Mouse (Mus musculus) embryonic facial prominence, embryonic 13.5 days (tissue): Measurements from ENCODE around the gene Zfp872. TPM values are rescaled to one million over a fixed set of nuclear protein-coding genes. Genes with fewer than 3 reads are reported as not detected.

ENCODE experiments used
- ATAC-seq: fragments of 200-750 bp; cut with Nextera tagmentation; 2 replicates; pipeline ENCODE4 v1.8.0; 2017; ENCODE audit warnings: low read depth; ENCODE audit not compliant: insufficient number of reproducible peaks, insufficient read depth, low FRiP score, low TSS enrichment
- H3K27ac ChIP-seq: fragments of 300-500 bp; sonication (generic); 2 replicates; pipeline ENCODE4 v1.5.1; 2015; ENCODE audit warnings: moderate library complexity, mild to moderate bottlenecking, inconsistent platforms
- H3K27me3 ChIP-seq: fragments of 300-500 bp; sonication (generic); 2 replicates; pipeline ENCODE4 v1.6.1; 2015; ENCODE audit warnings: mild to moderate bottlenecking, inconsistent platforms
- H3K36me3 ChIP-seq: fragments of 300-500 bp; sonication (generic); 2 replicates; pipeline ENCODE4 v1.6.1; 2015; ENCODE audit warnings: mild to moderate bottlenecking, inconsistent platforms
- H3K4me1 ChIP-seq: fragments of 300-500 bp; sonication (generic); 2 replicates; pipeline ENCODE4 v1.6.1; 2015; ENCODE audit warnings: inconsistent platforms
- H3K4me2 ChIP-seq: fragments of 300-500 bp; sonication (generic); 2 replicates; pipeline ENCODE4 v1.6.1; 2015; ENCODE audit warnings: moderate library complexity, mild to moderate bottlenecking, inconsistent platforms
- H3K4me3 ChIP-seq: fragments of 300-500 bp; sonication (generic); 2 replicates; pipeline ENCODE4 v1.5.1; 2015; ENCODE audit warnings: mild to moderate bottlenecking, inconsistent platforms
- H3K9ac ChIP-seq: fragments of 300-500 bp; sonication (generic); 2 replicates; pipeline ENCODE4 v1.6.1; 2015; ENCODE audit warnings: mild to moderate bottlenecking, inconsistent platforms
- H3K9me3 ChIP-seq: fragments of 300-500 bp; sonication (generic); 2 replicates; pipeline ENCODE4 v1.6.1; 2016; ENCODE audit warnings: inconsistent platforms
- WGBS: fragments of 180-500 bp; shearing (Covaris S2); methylation state at CpG from one replicate; pipeline ENCODE4 v1.1.7; 2015; ENCODE audit warnings: mixed read lengths; 5-methylcytosine and 5-hydroxymethylcytosine counted together
- polyA plus RNA-seq: library from polyadenylated mRNA; unstranded; fragments of >200 nt; fragmentation: Nextera tagmentation; extraction: Ambion mirVana; gene quantifications from 2 replicates; pipeline ENCODE4 v1.2.1, GENCODE M21; 2015

Zfp872 gene
- polyA plus RNA-seq, 1 experiment from 2014 or later: 0.15 TPM

DNA sequence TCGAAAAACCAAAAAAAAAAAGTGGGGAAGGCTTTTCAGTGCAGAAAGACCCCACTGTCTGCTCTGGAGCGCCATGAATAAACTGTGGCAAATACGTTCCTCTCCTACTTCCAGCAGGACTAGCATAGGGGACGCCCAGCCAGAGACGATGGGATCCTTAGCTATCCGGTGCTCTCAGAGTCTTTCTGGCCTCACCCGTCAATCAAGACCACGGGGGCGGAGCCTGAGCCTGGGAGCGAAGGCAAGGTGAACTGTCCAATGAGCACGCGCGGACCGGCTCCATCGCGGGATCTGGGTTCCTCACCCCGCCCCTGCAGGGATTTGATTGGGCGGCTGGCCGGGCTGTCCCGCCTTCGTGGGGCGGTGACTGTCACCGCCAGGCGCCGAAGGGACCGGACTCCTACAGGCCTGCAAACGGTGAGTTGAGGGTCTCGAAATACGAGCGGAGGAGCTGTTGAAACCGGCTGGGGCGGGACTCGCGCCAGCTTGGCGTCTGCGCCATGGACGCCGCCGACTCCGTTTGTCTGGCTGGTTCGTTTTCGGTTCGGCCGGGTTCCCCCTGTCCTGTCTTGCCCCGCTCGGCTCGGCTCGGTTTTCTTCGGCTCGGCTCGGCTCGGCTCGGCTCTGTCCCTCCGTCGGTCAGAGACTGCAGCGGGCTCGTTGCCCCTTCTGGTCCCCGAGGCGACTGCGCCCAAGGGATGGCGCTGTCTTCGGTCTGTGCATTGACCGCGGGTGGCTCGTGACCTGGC, 31.2 kb upstream of the Zfp872 start, which contains the start of gene Pigyl:
TSS of gene Pigyl (plus strand) at position 350 of the 749 bp plus-strand sequence.
- ATAC-seq: peak; percentile 96
- Histone ChIP-seq H3K9me3 (no peaks in the 10 kb centered on the region), H3K9ac (peak within 1 kb of the TSS; percentile 93), H3K4me3 (peak within 1 kb of the TSS; percentile 68), H3K4me2 (peak within 1 kb of the TSS; percentile 68), H3K36me3 (peaks cover 14% of the 10 kb centered on the region), H3K27me3 (peaks cover 3% of the 10 kb centered on the region; the same call in 1 of the 2 replicates), H3K27ac (peak within 1 kb of the TSS; percentile 94), H3K4me1 (peaks cover 17% of the 10 kb centered on the region)
- WGBS: 1% methylated on average over 65 of the region's 65 CpGs

DNA sequence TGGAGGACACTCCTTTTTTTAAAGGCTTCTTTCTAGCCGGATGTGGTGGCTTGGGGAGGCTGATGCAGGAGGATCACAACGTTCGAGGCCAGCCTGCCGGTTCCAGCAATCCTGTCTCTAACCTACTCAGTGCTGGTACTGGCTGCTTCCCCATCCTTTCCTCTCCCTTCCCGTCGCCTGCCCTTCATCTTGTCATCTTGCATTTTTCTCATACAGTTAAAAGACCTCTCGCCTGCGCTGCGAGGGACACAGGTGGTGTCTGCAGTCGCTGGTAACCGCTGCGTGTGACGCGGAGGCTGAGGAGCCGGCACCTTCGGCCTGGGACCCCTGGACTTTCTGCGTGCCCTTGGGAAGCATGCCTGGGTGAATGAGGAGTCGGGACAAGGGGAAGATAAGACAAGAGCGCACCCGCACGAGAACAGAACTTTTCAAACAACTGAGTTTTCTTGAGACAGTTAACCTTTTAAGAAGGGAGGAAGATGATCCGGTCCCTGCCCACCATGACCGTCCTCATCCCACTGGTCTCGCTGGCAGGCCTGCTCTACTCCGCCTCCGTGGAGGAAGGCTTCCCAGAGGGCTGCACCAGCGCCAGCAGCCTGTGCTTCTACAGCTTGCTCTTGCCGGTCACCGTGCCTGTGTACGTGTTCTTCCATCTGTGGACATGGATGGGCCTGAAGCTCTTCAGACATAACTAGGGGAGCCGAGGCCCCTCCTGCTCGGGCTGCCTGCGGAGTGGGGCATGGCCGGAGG, 30.2 kb upstream of the Zfp872 start:
- H3K36me3 ChIP-seq: peaks cover 14% of the 10 kb centered on the region
- H3K4me3 ChIP-seq: peak overlapping the region; percentile 68
- H3K4me2 ChIP-seq: peak overlapping the region; percentile 68
- H3K27ac ChIP-seq: no peak overlapping the region
- ATAC-seq: no peak
- peaks cover 17% of the 10 kb centered on the region for H3K4me1 ChIP-seq
- H3K9ac ChIP-seq: peak overlapping the region; percentile 93
- 67% methylated on average over 34 of the region's 34 CpGs for WGBS
- H3K27me3 ChIP-seq: peaks cover 3% of the 10 kb centered on the region; the same call in 1 of the 2 replicates
- no peaks in the 10 kb centered on the region for H3K9me3 ChIP-seq

DNA sequence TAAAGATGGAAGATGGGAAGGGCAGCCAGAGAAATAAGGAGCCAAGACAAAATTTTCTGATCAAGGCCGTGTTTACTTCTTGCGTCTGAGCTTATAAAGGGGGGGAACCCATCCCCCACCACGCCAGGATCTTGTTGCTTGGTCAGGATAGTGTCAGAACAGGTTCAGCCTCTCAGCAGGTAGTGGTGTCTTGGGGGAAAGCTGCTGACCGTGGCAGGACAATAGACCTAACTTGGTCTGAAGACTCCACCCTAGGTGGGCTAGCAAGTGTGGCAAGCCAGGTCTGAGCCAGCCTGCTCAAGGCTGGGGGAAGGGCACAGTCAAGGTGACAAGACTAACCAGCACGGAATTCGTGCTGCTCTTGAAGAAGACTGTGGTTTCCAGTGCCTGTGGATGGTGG, 26.6 kb upstream of the Zfp872 start:
- WGBS: 38% methylated on average over 6 of the region's 6 CpGs
- ATAC-seq: no peak

DNA sequence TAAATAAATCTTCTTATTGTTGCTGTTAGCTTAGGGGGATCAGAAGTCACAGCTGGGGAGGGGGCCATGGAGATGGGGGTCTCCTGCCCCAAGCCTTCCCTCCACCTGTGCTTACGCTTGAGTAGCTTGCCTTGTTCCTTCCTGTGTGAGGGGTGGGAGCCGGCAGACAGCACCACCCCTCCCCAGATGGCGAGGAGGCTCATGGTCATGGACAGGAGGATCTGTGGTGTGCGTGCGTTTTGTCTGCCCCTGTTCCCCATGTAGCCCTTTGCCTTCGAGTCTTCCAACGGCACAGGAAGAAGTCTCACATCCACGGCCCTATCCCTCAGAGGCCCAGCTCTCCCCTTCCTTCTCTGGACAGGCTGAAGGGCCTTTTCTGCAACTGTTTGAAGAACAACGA, 25.6 kb upstream of the Zfp872 start:
- 74% methylated on average over 9 of the region's 9 CpGs for WGBS
- Histone ChIP-seq H3K4me1 (peaks cover 8% of the 10 kb centered on the region), H3K9ac (no peak overlapping the region)

More for the DNA sequence above, 26.6 kb upstream of the Zfp872 start:
- no peak overlapping the region for H3K4me3 ChIP-seq
- H3K4me1 ChIP-seq: peaks cover 10% of the 10 kb centered on the region
- H3K9me3 ChIP-seq: no peaks in the 10 kb centered on the region
- no peak overlapping the region for H3K9ac ChIP-seq
- H3K27ac ChIP-seq: no peak overlapping the region
- H3K27me3 ChIP-seq: peaks cover 3% of the 10 kb centered on the region; the same call in 1 of the 2 replicates
- peaks cover 14% of the 10 kb centered on the region for H3K36me3 ChIP-seq
- no peak overlapping the region for H3K4me2 ChIP-seq

DNA sequence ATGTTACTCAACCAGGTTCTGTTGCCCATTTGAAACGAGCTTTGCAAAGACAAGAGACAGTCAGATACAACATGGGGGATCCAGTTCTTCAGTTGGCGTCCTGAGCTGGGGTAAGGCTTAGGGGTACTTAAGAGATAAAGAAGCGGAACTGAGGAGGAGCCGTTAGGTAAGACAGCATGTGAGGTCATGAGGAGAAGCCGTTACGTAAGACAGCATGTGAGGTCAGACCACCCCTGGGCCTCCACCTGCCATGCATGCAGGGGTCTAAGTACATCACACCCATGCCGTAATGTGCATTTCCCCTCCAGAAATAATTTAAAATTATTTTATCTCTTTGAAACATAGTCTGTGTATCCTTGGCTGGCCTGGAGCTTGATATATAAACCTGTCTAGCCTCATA, 25.0 kb upstream of the Zfp872 start:
- no peak overlapping the region for H3K4me3 ChIP-seq
- no peak overlapping the region for H3K4me2 ChIP-seq
- peaks cover 10% of the 10 kb centered on the region for H3K36me3 ChIP-seq
- ATAC-seq: no peak
- H3K27ac ChIP-seq: no peak overlapping the region
- peaks cover 2% of the 10 kb centered on the region; the same call in 1 of the 2 replicates for H3K27me3 ChIP-seq
- peaks cover 2% of the 10 kb centered on the region for H3K4me1 ChIP-seq
- no peak overlapping the region for H3K9ac ChIP-seq
- WGBS: 82% methylated on average over 7 of the region's 7 CpGs
- peaks cover 5% of the 10 kb centered on the region for H3K9me3 ChIP-seq

More for the DNA sequence above, 25.6 kb upstream of the Zfp872 start:
- H3K4me3 ChIP-seq: no peak overlapping the region
- peaks cover 14% of the 10 kb centered on the region for H3K36me3 ChIP-seq
- no peak overlapping the region for H3K4me2 ChIP-seq
- peaks cover 5% of the 10 kb centered on the region for H3K9me3 ChIP-seq
- no peak overlapping the region for H3K27ac ChIP-seq
- ATAC-seq: no peak
- peaks cover 3% of the 10 kb centered on the region; the same call in 1 of the 2 replicates for H3K27me3 ChIP-seq

DNA sequence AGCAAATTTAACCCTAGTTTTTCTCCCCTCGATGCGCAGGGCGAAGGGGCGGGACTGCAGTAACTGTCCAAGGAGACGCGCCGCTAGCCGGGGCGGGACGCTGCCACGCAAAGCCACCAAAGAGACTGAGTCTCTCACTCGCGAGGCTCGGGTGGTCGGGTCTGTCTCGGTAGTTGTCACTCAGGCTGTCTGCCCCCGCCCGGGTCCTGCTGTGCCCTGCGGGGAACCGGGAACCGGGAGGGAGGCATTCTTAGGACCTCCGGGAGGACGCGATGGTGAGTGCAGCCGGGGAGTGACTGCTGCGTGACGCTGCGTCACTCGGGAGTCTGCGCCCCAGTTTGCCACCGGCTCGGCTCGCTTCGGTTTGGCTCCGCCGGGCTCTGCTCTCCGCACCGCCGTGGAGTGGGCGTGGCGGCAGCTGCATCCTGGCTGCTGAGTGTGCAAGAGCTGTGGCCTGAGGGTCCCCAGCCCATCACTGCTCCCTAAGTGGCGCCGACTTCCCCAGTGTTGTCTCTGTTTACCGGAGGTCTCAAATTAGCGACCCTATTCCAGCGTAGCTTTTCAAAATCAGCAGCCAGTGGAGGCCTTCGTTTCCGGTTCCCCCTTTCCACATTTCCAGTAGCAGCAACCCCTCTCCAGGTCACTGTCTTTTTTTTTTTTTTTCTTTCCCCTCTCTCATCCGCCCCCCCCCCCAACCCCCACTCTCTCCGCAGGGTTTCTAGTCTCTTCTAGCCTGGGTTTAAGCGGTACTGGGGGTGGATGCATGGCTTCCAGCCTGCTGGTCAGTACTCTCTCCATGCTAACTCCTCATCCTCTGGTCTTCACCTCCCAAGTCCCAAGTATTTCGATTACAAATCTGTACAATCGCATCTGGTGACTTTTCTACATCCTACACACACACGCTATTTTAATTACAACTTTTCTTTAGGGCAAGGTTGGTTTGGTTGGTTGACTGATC, 22.9 kb upstream of the Zfp872 start:
- 1% methylated on average over 53 of the region's 54 CpGs for WGBS
- Histone ChIP-seq H3K27me3 (no peaks in the 10 kb centered on the region), H3K4me2 (peak overlapping the region; percentile 85), H3K4me1 (no peaks in the 10 kb centered on the region; the same call in 1 of the 2 replicates), H3K36me3 (no peaks in the 10 kb centered on the region), H3K27ac (peak overlapping the region; percentile 64), H3K9me3 (peaks cover 5% of the 10 kb centered on the region), H3K4me3 (peak overlapping the region; percentile 63), H3K9ac (peak overlapping the region; percentile 81)
- ATAC-seq: peak; percentile 59

DNA sequence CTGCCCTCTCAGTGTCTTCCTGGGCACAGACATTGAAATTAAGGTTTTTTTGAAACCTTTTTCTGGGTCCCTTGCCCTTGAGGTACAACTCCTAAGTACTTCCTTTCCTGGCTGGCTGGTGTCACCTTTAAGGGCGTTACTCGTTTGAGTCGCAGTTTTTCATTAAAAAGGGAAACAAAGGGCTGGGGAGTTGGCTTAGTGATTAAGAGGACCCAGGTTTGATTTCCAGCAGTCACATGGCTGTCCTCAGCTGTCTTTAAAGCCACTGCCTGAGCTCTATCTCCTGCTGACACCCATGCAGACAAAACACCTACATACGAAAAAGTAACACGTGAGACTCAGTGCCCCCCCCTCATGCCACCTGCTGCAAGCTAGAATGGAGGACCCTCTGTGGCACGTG, 21.9 kb upstream of the Zfp872 start:
- Histone ChIP-seq H3K4me3 (no peak overlapping the region), H3K4me2 (no peak overlapping the region), H3K9ac (no peak overlapping the region), H3K27ac (no peak overlapping the region), H3K4me1 (no peaks in the 10 kb centered on the region; the same call in 1 of the 2 replicates), H3K36me3 (no peaks in the 10 kb centered on the region), H3K27me3 (no peaks in the 10 kb centered on the region), H3K9me3 (peaks cover 5% of the 10 kb centered on the region)
- ATAC-seq: no peak
- 52% methylated on average over 6 of the region's 6 CpGs for WGBS

DNA sequence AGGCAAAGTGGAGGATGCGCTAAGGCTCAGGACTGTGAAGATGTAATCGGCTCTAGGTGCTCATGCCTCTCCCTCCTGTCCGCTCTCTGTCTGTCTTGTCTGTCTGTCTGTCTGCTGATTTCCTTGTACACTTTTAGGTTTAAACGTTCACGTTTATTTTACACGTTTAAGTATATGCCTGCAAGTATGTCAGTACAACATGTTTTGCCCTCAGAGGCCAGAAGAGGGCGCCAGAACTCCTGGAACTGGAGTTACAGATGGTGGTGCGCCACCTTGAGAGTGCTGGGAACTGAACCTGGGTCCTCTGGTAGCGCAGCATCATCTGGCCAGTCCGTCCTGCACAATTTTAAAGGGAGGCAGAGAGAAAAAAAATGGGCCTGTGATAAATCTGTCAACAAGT, 21.2 kb upstream of the Zfp872 start:
- no peaks in the 10 kb centered on the region for H3K36me3 ChIP-seq

DNA sequence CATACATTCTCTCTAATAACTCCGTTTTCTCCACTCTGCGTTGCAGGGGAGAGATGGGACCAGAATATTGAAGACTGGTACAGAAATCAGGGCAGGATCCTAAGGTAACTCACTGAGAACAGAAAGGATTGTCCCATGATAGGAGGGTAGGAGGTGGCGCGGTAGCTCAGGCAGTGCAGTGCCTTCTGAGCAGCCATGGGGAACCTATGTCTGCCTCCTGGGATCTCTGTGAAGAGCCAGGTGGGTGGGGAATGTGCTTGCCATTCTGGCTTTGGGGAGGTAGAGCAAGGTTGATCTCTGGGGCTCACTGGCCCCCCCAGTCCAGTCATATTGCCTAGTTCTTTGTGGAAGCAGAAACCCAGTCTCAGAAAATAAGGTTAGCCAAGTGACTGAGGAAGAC, 20.1 kb upstream of the Zfp872 start:
- Histone ChIP-seq H3K4me1 (no peaks in the 10 kb centered on the region; the same call in 1 of the 2 replicates), H3K27me3 (no peaks in the 10 kb centered on the region), H3K9ac (no peak overlapping the region), H3K4me2 (no peak overlapping the region), H3K9me3 (peaks cover 5% of the 10 kb centered on the region), H3K27ac (no peak overlapping the region), H3K36me3 (no peaks in the 10 kb centered on the region), H3K4me3 (no peak overlapping the region)
- 93% methylated on average over 4 of the region's 4 CpGs for WGBS
- ATAC-seq: no peak

More for the DNA sequence above, 21.2 kb upstream of the Zfp872 start:
- no peak overlapping the region for H3K27ac ChIP-seq
- 90% methylated on average over 10 of the region's 10 CpGs for WGBS
- no peaks in the 10 kb centered on the region for H3K27me3 ChIP-seq
- H3K9ac ChIP-seq: no peak overlapping the region
- H3K4me2 ChIP-seq: no peak overlapping the region
- no peaks in the 10 kb centered on the region; the same call in 1 of the 2 replicates for H3K4me1 ChIP-seq
- H3K9me3 ChIP-seq: peaks cover 5% of the 10 kb centered on the region
- ATAC-seq: no peak
- no peak overlapping the region for H3K4me3 ChIP-seq

DNA sequence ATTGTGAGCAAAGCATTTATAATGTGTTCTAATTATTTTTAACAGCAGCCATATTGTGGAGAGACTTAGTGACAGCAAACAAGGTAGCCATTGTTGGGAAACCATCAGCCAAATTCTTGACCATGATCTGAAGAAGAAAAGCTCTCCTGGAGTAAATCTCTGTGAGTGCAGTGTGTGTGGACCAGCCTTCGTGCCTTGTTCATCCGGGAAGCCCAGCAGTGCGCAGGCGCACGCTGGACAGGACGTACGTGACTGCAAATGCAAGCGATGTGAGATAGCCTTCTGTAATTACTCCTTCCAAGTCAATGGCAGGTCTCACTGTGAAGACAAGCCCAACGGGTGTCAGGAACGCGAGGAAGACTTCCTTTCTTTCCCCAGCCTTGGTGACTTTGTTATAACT, 18.6 kb upstream of the Zfp872 start:
- Histone ChIP-seq H3K4me1 (no peaks in the 10 kb centered on the region; the same call in 1 of the 2 replicates), H3K27me3 (no peaks in the 10 kb centered on the region), H3K9ac (no peak overlapping the region), H3K4me2 (no peak overlapping the region), H3K9me3 (peaks cover 5% of the 10 kb centered on the region), H3K4me3 (no peak overlapping the region), H3K36me3 (no peaks in the 10 kb centered on the region), H3K27ac (no peak overlapping the region)
- no peak for ATAC-seq
- 92% methylated on average over 11 of the region's 11 CpGs for WGBS

DNA sequence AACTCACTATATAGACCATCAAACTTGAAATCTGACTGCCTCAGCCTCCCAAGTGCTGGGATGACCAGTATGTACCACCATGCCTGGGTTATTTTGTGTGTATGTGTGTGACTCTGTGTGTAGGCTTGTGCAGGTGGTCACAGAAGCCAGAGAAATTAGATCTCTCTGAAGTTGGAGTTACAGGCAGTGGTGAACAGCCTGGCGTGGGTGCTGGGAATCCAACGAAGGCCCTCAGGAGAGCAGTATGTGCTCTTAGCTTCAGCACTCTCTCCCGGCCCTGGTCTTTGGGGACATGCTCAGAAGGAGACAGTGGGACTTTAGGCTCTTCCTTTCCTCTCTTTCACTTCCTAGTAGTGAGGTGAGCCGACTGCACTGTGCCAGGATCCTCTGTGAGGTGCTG, 15.6 kb upstream of the Zfp872 start:
- Histone ChIP-seq H3K36me3 (no peaks in the 10 kb centered on the region), H3K9me3 (no peaks in the 10 kb centered on the region), H3K27ac (no peak overlapping the region), H3K27me3 (no peaks in the 10 kb centered on the region), H3K9ac (no peak overlapping the region), H3K4me2 (no peak overlapping the region), H3K4me1 (no peaks in the 10 kb centered on the region), H3K4me3 (no peak overlapping the region)
- ATAC-seq: no peak
- WGBS: 84% methylated on average over 4 of the region's 4 CpGs
